Mouse (Mus musculus) kidney, adult 2 months (tissue): ENCODE results near the gene 9530003J23Rik. TPM values are rescaled to one million over a fixed set of nuclear protein-coding genes. Genes with fewer than 3 reads are reported as not detected.
A peak's percentile ranks its signal among the peaks of the same experiment; 100 is the strongest.
"Not testable (repeated sequence)": the region's sequence is repeated elsewhere in the genome, so short reads cannot be mapped to it uniquely, and the experiment has no call there.

Experiments used
- DNase-seq: peaks from one replicate; pipeline ENCODE4 v3.0.0; 2021
- H3K27ac ChIP-seq: fragments of 200-500 bp; 2 replicates; pipeline ENCODE4 v1.5.1; 2012; ENCODE audit warnings: low read depth, low read length, control low read depth, inconsistent platforms; ENCODE audit not compliant: insufficient read depth
- H3K27me3 ChIP-seq: fragments of 200-500 bp; replicated peaks from 2 replicates; pipeline ENCODE4 v1.6.1; 2012; ENCODE audit warnings: mild to moderate bottlenecking, moderate library complexity, low read length, inconsistent platforms; ENCODE audit not compliant: control insufficient read depth, insufficient read depth
- H3K36me3 ChIP-seq: fragments of 200-500 bp; 2 replicates; pipeline ENCODE4 v1.6.1; 2012; ENCODE audit warnings: mild to moderate bottlenecking, moderate library complexity, low read length, inconsistent platforms; ENCODE audit not compliant: control insufficient read depth, insufficient read depth
- H3K4me1 ChIP-seq: fragments of 200-500 bp; 2 replicates; pipeline ENCODE4 v1.6.1; 2011; ENCODE audit warnings: low read length; ENCODE audit not compliant: control insufficient read depth, insufficient read depth
- H3K4me3 ChIP-seq: fragments of 200-500 bp; 2 replicates; pipeline ENCODE4 v1.5.1; 2011; ENCODE audit warnings: mild to moderate bottlenecking, low read depth, low read length, control low read depth; ENCODE audit not compliant: insufficient read depth
- CTCF ChIP-seq: fragments of 200-500 bp; conservative IDR thresholded peaks from 2 replicates; pipeline ENCODE4 v1.5.1; 2011; ENCODE audit warnings: low read depth, mild to moderate bottlenecking, control low read depth, low read length, moderate library complexity, mixed read lengths; ENCODE audit not compliant: insufficient read depth, insufficient read length
- POLR2A ChIP-seq: fragments of 200-500 bp; IDR thresholded peaks from one replicate; pipeline ENCODE4 v1.6.1; 2011; ENCODE audit warnings: low read depth, low read length, control low read depth
- WGBS: fragments of 180-500 bp; shearing (Covaris S2); methylation state at CpG from one replicate; pipeline ENCODE4 v1.1.7; 2018; 5-methylcytosine and 5-hydroxymethylcytosine counted together
- polyA plus RNA-seq: library from polyadenylated mRNA; depleted of rRNA; stranded (reverse); fragments of >200 nt; gene quantifications from 2 replicates; pipeline ENCODE4 v1.2.3, GENCODE M21; 2012

Gene 9530003J23Rik
- polyA plus RNA-seq, 1 experiment, result not detected

DNA sequence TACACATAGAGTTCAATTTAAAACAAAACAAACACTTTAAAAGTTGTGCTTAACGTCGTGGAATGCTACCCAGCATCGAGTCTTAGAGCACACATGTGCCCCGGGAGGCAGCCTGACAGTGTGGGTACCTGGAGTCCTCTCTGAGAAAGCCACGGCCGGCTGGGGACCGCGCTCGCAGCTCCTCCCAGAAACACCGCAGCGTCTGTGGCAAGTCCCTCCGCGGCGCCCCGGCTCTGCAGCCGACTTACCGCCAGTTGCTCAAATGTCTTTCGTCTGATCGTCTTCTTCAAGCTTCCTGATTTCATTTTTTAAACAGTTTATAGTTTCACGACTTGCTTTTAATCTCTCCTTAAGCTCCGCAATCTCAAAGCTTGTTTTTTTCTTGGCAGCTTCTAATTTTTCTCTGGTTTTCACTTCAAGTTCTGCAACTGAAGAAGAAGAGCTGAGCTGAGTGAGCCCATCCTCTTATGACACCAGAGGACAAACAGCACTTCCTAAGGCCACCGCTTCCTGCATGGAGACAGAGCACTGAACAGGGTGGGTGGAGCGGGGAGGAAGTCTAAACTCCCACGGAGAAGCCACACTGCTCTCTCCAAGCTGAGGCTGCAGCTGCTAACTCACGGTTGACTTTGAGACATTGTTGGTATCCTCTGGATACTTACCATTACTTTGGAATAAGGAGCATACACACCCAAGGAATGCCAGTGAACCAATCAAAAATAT is 22.9 kb downstream of the 9530003J23Rik start:
- Histone ChIP-seq H3K27me3 (no peaks in the 10 kb centered on the region), H3K4me3 (no peak overlapping the region), H3K36me3 (no peaks in the 10 kb centered on the region; the same call in 1 of the 2 replicates), H3K4me1 (no peaks in the 10 kb centered on the region), H3K27ac (no peak overlapping the region)
- no peak for DNase-seq
- WGBS, result 82% methylated on average over 25 of the region's 25 CpGs
- no peak for TF ChIP-seq CTCF
- no peak for TF ChIP-seq POLR2A

DNA sequence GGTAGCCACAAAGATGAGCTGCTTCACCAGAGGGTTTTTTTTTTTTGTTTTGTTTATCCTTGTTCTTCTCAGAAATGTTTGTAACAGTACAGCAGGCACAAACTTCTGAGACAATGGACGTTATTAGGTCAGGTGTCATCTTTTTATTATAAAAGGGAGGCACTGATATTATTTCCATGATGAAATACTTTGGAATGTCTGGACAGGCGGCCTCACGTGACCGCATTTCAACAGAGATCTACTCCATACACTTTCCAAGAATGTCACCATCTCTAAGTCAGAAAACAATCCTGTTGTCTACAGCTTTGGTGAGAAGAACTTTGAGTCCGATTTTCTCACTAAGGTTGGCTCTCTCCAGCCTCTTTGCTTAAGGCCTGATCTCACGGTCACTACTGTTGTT is 27.5 kb downstream of the 9530003J23Rik start:
- DNase-seq, result no peak
- 85% methylated on average over 6 of the region's 6 CpGs for WGBS

DNA sequence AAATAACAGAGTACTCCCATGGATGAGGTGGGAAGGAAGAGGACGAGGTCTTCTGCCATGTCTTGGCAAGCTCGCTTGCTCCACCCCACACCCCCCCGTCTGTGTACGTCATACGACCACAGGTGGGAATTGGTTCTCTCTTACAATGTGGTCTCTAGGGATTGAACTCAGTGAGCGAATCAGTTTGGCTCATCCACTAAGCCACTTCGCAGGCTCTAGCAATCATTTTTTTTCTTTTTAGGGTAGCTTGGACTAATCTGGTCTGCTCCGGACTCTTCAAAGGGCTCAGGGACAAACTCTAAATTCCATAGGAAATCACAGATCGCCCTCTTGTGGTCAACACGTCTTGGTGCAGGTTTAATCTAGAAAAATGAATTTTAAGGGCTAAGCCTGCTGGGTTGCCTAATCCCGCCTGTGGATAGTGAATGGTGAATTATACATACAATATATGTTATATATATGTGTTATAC is 29.0 kb downstream of the 9530003J23Rik start:
- Histone ChIP-seq H3K4me3 (peak overlapping the region; percentile 30), H3K27me3 (no peaks in the 10 kb centered on the region), H3K36me3 (no peaks in the 10 kb centered on the region), H3K27ac (no peak overlapping the region), H3K4me1 (no peaks in the 10 kb centered on the region; the same call in 1 of the 2 replicates)
- 6% methylated on average over 11 of the region's 11 CpGs for WGBS
- peak; percentile 77 for DNase-seq
- TF ChIP-seq POLR2A, result no peak
- TF ChIP-seq CTCF, result peak; percentile 45

More for the DNA sequence above, 27.5 kb downstream of the 9530003J23Rik start:
- H3K4me1 ChIP-seq, result no peaks in the 10 kb centered on the region; the same call in 1 of the 2 replicates
- H3K27ac ChIP-seq, result no peak overlapping the region
- no peak for TF ChIP-seq CTCF
- no peak for TF ChIP-seq POLR2A
- H3K4me3 ChIP-seq, result no peak overlapping the region
- no peaks in the 10 kb centered on the region; the same call in 1 of the 2 replicates for H3K36me3 ChIP-seq
- no peaks in the 10 kb centered on the region for H3K27me3 ChIP-seq

DNA sequence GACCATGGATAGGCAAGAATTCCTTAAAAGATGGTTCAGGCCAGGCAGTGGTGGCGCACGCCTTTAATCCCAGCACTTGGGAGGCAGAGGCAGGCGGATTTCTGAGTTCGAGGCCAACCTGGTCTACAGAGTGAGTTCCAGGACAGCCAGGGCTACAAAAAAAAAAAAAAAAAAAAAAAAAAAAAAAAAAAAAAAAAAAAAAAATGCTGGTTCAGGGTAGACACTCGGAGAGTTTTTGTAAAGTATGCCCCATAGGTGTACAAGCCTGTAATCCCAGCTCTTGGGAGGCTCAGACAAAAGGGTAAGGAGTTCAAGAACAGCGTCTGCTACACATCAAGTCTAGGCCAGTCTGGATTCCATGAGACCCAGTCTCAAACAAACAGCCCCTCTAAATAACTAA is 29.7 kb downstream of the 9530003J23Rik start:
- H3K36me3 ChIP-seq, H3K27ac ChIP-seq, H3K4me1 ChIP-seq, DNase-seq, H3K4me3 ChIP-seq, H3K27me3 ChIP-seq: not testable (repeated sequence)
- WGBS, result 97% methylated on average over 6 of the region's 6 CpGs

DNA sequence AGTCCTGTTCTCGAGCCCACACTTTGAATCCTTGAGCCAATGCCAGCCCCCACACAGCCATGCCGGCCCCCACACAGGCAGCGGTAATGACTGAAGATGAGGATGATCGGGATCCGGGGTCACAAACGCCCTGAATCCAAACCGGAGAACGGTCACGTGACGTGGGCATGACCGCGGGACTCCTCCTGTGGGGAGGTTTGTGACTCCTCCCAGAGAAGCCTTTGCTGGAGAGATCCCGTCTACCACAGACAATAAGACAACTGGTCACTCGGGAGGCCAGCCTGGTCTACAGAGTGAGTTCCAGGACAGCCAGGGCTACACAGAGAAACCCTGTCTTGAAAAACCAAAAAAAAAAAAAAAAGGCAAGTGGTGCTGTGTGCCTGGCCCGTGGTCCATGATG is 30.3 kb downstream of the 9530003J23Rik start:
- Histone ChIP-seq H3K27me3 (no peaks in the 10 kb centered on the region), H3K36me3 (no peaks in the 10 kb centered on the region), H3K4me3 (no peak overlapping the region), H3K4me1 (no peaks in the 10 kb centered on the region; the same call in 1 of the 2 replicates), H3K27ac (no peak overlapping the region)
- TF ChIP-seq POLR2A (no peak), CTCF (no peak)
- no peak for DNase-seq
- 38% methylated on average over 15 of the region's 15 CpGs for WGBS

DNA sequence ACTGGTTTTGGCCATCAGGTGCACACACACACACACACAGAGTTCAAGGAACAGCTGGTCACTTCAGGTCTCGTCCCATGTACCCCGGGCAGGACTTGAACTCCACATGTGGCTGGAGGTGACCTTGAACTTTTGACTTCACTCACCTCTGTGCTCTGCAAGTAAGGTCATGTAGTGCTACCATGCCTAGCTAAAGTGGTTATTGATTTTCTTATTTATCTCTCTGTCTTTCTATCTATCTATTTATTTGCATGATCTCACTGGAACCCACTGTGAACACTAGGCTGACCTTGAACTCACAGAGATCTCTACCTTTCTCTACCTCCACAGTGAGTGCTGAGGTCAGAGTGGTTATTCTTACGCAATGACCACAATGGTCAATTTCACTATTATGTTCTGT is 32.4 kb downstream of the 9530003J23Rik start:
- no peak for DNase-seq
- no peaks in the 10 kb centered on the region for H3K27me3 ChIP-seq
- H3K4me1 ChIP-seq, result no peaks in the 10 kb centered on the region; the same call in 1 of the 2 replicates
- H3K27ac ChIP-seq, result no peak overlapping the region
- 92% methylated on average over 3 of the region's 3 CpGs for WGBS
- TF ChIP-seq POLR2A (no peak), CTCF (no peak)
- no peaks in the 10 kb centered on the region for H3K36me3 ChIP-seq
- no peak overlapping the region for H3K4me3 ChIP-seq

DNA sequence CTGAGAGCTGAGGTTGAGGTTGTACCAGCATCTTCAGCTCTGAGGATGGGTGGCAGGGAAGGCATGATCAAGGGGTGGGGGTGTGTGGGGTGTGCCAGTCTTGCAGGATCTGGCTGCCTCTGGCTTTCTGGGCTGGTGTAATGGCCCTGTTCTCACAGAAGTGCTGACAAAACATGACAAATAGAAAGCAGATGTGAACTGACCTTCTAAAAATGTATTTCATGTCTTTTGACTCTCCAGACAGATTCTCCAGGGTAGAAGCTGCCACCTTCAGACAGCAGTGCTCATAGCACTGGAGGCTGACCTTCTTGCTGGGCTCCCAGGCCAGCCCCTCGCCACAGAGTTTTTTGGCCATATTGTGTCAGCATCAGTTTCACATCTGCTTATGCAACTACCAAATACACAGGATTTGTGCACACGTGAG is 34.9 kb downstream of the 9530003J23Rik start:
- H3K4me1 ChIP-seq, result no peaks in the 10 kb centered on the region
- no peaks in the 10 kb centered on the region for H3K27me3 ChIP-seq
- H3K36me3 ChIP-seq, result no peaks in the 10 kb centered on the region
- WGBS, result 80% methylated on average over 2 of the region's 2 CpGs
- no peak overlapping the region for H3K27ac ChIP-seq
- TF ChIP-seq CTCF, result 0 out of 2 replicates have a peak, but pooled peaks have one; percentile 20
- no peak for TF ChIP-seq POLR2A
- no peak overlapping the region for H3K4me3 ChIP-seq
- DNase-seq, result no peak
